Mouse (Mus musculus) gastrocnemius, postnatal 36 days (tissue): ENCODE data around the gene Gm7714. TPM values are rescaled to one million over a fixed set of nuclear protein-coding genes. Genes with fewer than 3 reads are reported as not detected.
"Not testable (repeated sequence)": the region's sequence is repeated elsewhere in the genome, so short reads cannot be mapped to it uniquely, and the experiment has no call there.

ENCODE experiments used
- DNase-seq, 2 experiments: peaks; one replicate each; pipeline ENCODE4 v3.0.0; 2022
- intact Hi-C: fragments of 180-260 bp; cut with DNase I; formaldehyde crosslinking; loops from one replicate; pipeline ENCODE4 v1.15.1; 2025
- long read RNA-seq, 2 experiments: library from polyadenylated mRNA; stranded (forward); transcript quantifications; one replicate each; pipeline ENCODE4 v2.0.0; 2021
- total RNA-seq, 2 experiments: library from RNA; stranded (reverse); gene quantifications; 2 replicates each; pipeline ENCODE4 v1.2.3; 2021

The Gm7714 gene
- total RNA-seq: not detected
- long read RNA-seq, experiment 1: 0 reads
- long read RNA-seq, experiment 2: 0 reads

DNA sequence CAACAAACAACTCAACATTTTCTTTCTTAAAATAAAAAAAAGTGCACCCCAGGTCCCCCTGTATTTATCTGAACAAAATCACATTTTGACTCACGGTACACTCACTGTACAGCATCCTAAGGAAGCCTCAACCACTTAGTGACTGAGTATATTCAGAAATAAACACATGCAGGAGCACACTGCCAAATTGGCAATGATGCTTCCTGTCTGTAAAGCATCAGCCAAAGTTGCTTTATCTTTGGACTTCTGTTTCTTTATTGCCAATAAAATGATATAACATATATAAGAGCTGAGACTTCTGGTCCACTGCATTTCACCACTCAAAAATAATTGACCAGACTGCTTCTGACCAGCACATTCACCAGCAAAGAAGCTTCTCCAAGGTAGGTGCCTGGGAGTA, at the start of gene Gm7714:
Gene Gm7714 (plus strand): TSS at position 301 of the 400 bp plus-strand sequence.
- intact Hi-C loops: no loop called here
- DNase-seq: no peak

DNA sequence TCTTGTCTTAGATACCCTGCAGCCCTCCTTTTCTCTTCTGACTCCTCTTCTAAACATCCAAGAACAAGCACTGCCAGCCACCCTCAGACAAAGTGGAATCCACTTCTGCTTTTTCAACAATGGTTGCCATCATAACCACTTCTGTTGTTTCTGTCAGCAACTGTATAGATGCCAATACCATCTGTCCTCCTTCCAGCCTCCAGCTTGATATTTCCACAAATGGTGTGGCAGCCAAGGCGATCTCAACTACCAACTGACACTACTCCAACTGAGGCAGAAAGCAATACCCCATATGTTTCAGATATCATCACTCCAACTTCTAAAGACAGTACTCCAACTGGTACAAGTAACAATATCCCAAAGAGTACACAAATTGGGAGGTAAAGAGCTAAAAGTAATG, 12.2 kb upstream of the Gm7714 start:
- intact Hi-C loops: no loop called here

DNA sequence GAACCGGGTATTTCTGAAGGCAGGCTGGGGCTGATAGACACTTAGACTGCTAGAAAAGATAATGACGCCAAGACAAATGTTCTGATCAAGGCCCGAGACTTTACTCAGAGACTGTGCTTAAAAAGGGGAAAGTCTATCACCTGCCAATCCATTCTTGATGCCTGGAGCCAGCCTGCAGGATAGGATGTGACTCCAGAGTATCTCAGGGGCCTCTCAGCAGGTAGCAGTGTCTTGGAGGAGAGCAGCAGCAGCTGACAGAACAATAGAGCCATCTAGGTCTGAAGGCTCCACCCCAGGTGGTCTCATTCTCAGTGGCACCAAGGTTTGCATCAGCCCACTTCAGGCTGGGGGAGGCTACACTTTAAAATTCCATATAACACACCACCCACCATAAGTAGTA, 42.6 kb downstream of the Gm7714 start:
- intact Hi-C loops, DNase-seq: not testable (repeated sequence)

More for the DNA sequence above, 12.2 kb upstream of the Gm7714 start:
- DNase-seq: no peak

DNA sequence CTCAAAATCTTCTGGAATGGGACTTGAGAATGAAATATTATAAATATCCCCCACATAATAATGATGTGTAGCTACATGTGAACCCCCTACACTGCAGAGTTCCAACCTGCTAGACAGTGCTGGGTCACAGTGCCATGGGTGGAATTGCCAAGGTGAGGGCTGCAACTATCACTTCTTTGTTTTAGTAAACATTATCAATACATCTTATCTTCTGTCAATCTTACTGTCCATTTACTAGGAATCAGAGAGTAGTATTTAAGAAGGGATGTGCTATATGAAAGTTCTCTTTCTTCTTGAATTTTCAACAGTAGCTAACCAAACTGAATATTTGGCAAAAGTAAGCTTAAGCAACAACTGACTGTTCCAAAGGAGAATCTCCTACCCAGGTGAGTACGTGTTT, 48.3 kb downstream of the Gm7714 start, which contains the start of gene Prol1:
Gene Prol1 (plus strand): TSS at position 301 of the 400 bp plus-strand sequence.
- intact Hi-C loops: no loop called here
- no peak for DNase-seq

Other genes with a start within 250 kb of the Gm7714 start
- gene Smr2, start 182.4 kb upstream of the Gm7714 start, total RNA-seq: not detected
- not detected for gene Gm11116, start 157.4 kb upstream of the Gm7714 start, total RNA-seq
- not detected for gene Gm11115, start 114.8 kb upstream of the Gm7714 start, total RNA-seq
- not detected for gene Prol1, start 48.4 kb downstream of the Gm7714 start, total RNA-seq
- not detected for gene Amtn, start 107.2 kb downstream of the Gm7714 start, total RNA-seq
- not detected for gene Ambn, start 187.1 kb downstream of the Gm7714 start, total RNA-seq
- gene Enam, start 219.1 kb downstream of the Gm7714 start, total RNA-seq: not detected